Mouse (Mus musculus): ENCODE measurements around the gene Sctr. TPM values are rescaled to one million over a fixed set of nuclear protein-coding genes. Genes with fewer than 3 reads are reported as not detected.

The Sctr gene
- polyA plus RNA-seq, 1 experiment: not detected

GRCm38 (mm10) chr1:120025050-120025439, 18.4 kb downstream of the Sctr start:
- TF ChIP-seq GATA1 (IDR thresholded peaks at IDR 0.05; ENCODE audit: borderline replicate concordance, low read length): no peak
- TF ChIP-seq FLI1 (IDR thresholded peaks at IDR 0.05; ENCODE audit: low read length): no peak
- H3K9me3 ChIP-seq: no peaks in the 10 kb centered on the region
- no peaks in the 10 kb centered on the region for H3K36me3 ChIP-seq (replicated peaks; ENCODE audit: low read length)
- H3K4me1 ChIP-seq: no peaks in the 10 kb centered on the region
- peaks cover 20% of the 10 kb centered on the region for H3K27me3 ChIP-seq (replicated peaks)
- no peak overlapping the region for H3K4me3 ChIP-seq (replicated peaks)

GRCm38 (mm10) chr1:120027693-120028092, 21.0 kb downstream of the Sctr start:
- TF ChIP-seq FLI1 (IDR thresholded peaks at IDR 0.05; ENCODE audit: low read length): no peak
- Histone ChIP-seq H3K4me3 (replicated peaks) (no peak overlapping the region), H3K27me3 (replicated peaks) (peaks cover 26% of the 10 kb centered on the region), H3K9me3 (no peaks in the 10 kb centered on the region), H3K36me3 (replicated peaks; ENCODE audit: low read length) (no peaks in the 10 kb centered on the region), H3K4me1 (peaks cover under 1% of the 10 kb centered on the region; the same call in 1 of the 2 replicates)

- no peak for TF ChIP-seq GATA1 (IDR thresholded peaks at IDR 0.05; ENCODE audit: borderline replicate concordance, low read length)
- TF ChIP-seq FLI1 (IDR thresholded peaks at IDR 0.05; ENCODE audit: low read length): no peak
- Histone ChIP-seq H3K27me3 (replicated peaks) (peaks cover 25% of the 10 kb centered on the region), H3K36me3 (replicated peaks; ENCODE audit: low read length) (no peaks in the 10 kb centered on the region), H3K4me1 (peaks cover 24% of the 10 kb centered on the region), H3K9me3 (no peaks in the 10 kb centered on the region), H3K4me3 (replicated peaks) (no peak overlapping the region)
Measured at GRCm38 (mm10) chr1:120030474-120030873, 23.8 kb downstream of the Sctr start.

- Histone ChIP-seq H3K4me1 (peaks cover 38% of the 10 kb centered on the region), H3K4me3 (replicated peaks) (peak overlapping the region; percentile 24), H3K9me3 (no peaks in the 10 kb centered on the region), H3K36me3 (replicated peaks; ENCODE audit: low read length) (no peaks in the 10 kb centered on the region), H3K27me3 (replicated peaks) (peaks cover 31% of the 10 kb centered on the region)
- TF ChIP-seq FLI1 (IDR thresholded peaks at IDR 0.05; ENCODE audit: low read length) (no peak), GATA1 (IDR thresholded peaks at IDR 0.05; ENCODE audit: borderline replicate concordance, low read length) (no peak)
Measured at GRCm38 (mm10) chr1:120032804-120033468, 26.2 kb downstream of the Sctr start.

- H3K9me3 ChIP-seq: no peaks in the 10 kb centered on the region
- no peaks in the 10 kb centered on the region for H3K36me3 ChIP-seq (replicated peaks; ENCODE audit: low read length)
- TF ChIP-seq GATA1 (IDR thresholded peaks at IDR 0.05; ENCODE audit: borderline replicate concordance, low read length) (no peak), FLI1 (IDR thresholded peaks at IDR 0.05; ENCODE audit: low read length) (no peak)
- peaks cover 43% of the 10 kb centered on the region for H3K4me1 ChIP-seq
- no peak overlapping the region for H3K4me3 ChIP-seq (replicated peaks)
- peaks cover 31% of the 10 kb centered on the region for H3K27me3 ChIP-seq (replicated peaks)
Measured at GRCm38 (mm10) chr1:120033469-120033854, 26.8 kb downstream of the Sctr start.

GRCm38 (mm10) chr1:120034793-120035192, 28.1 kb downstream of the Sctr start:
- TF ChIP-seq GATA1 (IDR thresholded peaks at IDR 0.05; ENCODE audit: borderline replicate concordance, low read length): no peak
- no peak for TF ChIP-seq FLI1 (IDR thresholded peaks at IDR 0.05; ENCODE audit: low read length)
- Histone ChIP-seq H3K4me1 (peaks cover 48% of the 10 kb centered on the region), H3K36me3 (replicated peaks; ENCODE audit: low read length) (no peaks in the 10 kb centered on the region), H3K4me3 (replicated peaks) (peak overlapping the region; percentile 18), H3K9me3 (no peaks in the 10 kb centered on the region), H3K27me3 (replicated peaks) (peaks cover 31% of the 10 kb centered on the region)

- no peak for TF ChIP-seq GATA1 (IDR thresholded peaks at IDR 0.05; ENCODE audit: borderline replicate concordance, low read length)
- TF ChIP-seq FLI1 (IDR thresholded peaks at IDR 0.05; ENCODE audit: low read length): no peak
- Histone ChIP-seq H3K4me1 (peaks cover 48% of the 10 kb centered on the region), H3K27me3 (replicated peaks) (peaks cover 28% of the 10 kb centered on the region), H3K9me3 (no peaks in the 10 kb centered on the region), H3K4me3 (replicated peaks) (no peak overlapping the region), H3K36me3 (replicated peaks; ENCODE audit: low read length) (no peaks in the 10 kb centered on the region)
Measured at GRCm38 (mm10) chr1:120035456-120036034, 28.9 kb downstream of the Sctr start.

GRCm38 (mm10) chr1:120037021-120037683, 30.5 kb downstream of the Sctr start:
- H3K9me3 ChIP-seq: no peaks in the 10 kb centered on the region
- H3K4me1 ChIP-seq: peaks cover 48% of the 10 kb centered on the region
- no peaks in the 10 kb centered on the region for H3K36me3 ChIP-seq (replicated peaks; ENCODE audit: low read length)
- no peak overlapping the region for H3K4me3 ChIP-seq (replicated peaks)
- TF ChIP-seq GATA1 (IDR thresholded peaks at IDR 0.05; ENCODE audit: borderline replicate concordance, low read length): no peak
- TF ChIP-seq FLI1 (IDR thresholded peaks at IDR 0.05; ENCODE audit: low read length): no peak
- peaks cover 21% of the 10 kb centered on the region for H3K27me3 ChIP-seq (replicated peaks)

GRCm38 (mm10) chr1:120038594-120038993, 31.9 kb downstream of the Sctr start:
- TF ChIP-seq GATA1 (IDR thresholded peaks at IDR 0.05; ENCODE audit: borderline replicate concordance, low read length) (no peak), FLI1 (IDR thresholded peaks at IDR 0.05; ENCODE audit: low read length) (no peak)
- H3K27me3 ChIP-seq (replicated peaks): peaks cover 20% of the 10 kb centered on the region
- peak overlapping the region; percentile 50 for H3K4me3 ChIP-seq (replicated peaks)
- H3K36me3 ChIP-seq (replicated peaks; ENCODE audit: low read length): no peaks in the 10 kb centered on the region
- peaks cover 38% of the 10 kb centered on the region for H3K4me1 ChIP-seq
- no peaks in the 10 kb centered on the region for H3K9me3 ChIP-seq

GRCm38 (mm10) chr1:120042421-120042820, 35.7 kb downstream of the Sctr start:
- TF ChIP-seq FLI1 (IDR thresholded peaks at IDR 0.05; ENCODE audit: low read length): no peak
- no peak for TF ChIP-seq GATA1 (IDR thresholded peaks at IDR 0.05; ENCODE audit: borderline replicate concordance, low read length)
- Histone ChIP-seq H3K4me3 (replicated peaks) (no peak overlapping the region), H3K36me3 (replicated peaks; ENCODE audit: low read length) (no peaks in the 10 kb centered on the region), H3K9me3 (no peaks in the 10 kb centered on the region), H3K4me1 (peaks cover 15% of the 10 kb centered on the region), H3K27me3 (replicated peaks) (peaks cover 17% of the 10 kb centered on the region)

Measured in megakaryocyte, embryonic 14.5 days (primary cell).